Mouse (Mus musculus) small intestine, adult 2 months (tissue): ENCODE measurements around the gene Olfr1502.
"Not testable (repeated sequence)": the region's sequence is repeated elsewhere in the genome, so short reads cannot be mapped to it uniquely, and the experiment has no call there.

Source experiments
- CTCF ChIP-seq: fragments of 200-500 bp; IDR thresholded peaks from 2 replicates; pipeline ENCODE4 v1.5.1; 2012; ENCODE audit warnings: low read depth, mild to moderate bottlenecking, control low read depth, inconsistent platforms, low read length, moderate library complexity, mixed read lengths; ENCODE audit not compliant: insufficient replicate concordance, insufficient read length; ENCODE audit errors: extremely low read depth
- POLR2A ChIP-seq: fragments of 200-500 bp; IDR thresholded peaks from 2 replicates; pipeline ENCODE4 v1.6.1; 2012; ENCODE audit warnings: low read depth, mild to moderate bottlenecking, control low read depth, inconsistent platforms, low read length, moderate library complexity

- TF ChIP-seq CTCF, POLR2A: not testable (repeated sequence)
These were observed 11.0 kb upstream of the Olfr1502 start, which contains the start of gene Olfr1501 for GRCm38 (mm10) chr19:13850592-13850991.
